8 mouse cellular contexts compared by ENCODE assay signal in genomic region chr9:53771344-53772021, GRCm38 (mm10). TPM values are rescaled to one million over a fixed set of nuclear protein-coding genes. Genes with fewer than 3 reads are reported as not detected.
DNase-seq lines count a peak whose midpoint lies in the region; ATAC-seq lines count a peak whose summit lies in the region.

Gene Slc35f2, plus strand, starts transcription at chr9:53771538.

- DNase-seq in cerebellum, adult 11 months: peak; percentile 1
- DNase-seq in cerebellum, postnatal 14 days: peak; percentile 44 to 46
- peak; percentile 23 to 34 for DNase-seq in frontal cortex, postnatal 36 days (ENCODE audit: low spot score in 2 of 2)
- DNase-seq in kidney, adult 18-20 months: peak; percentile 82
- DNase-seq in limb, embryonic 11.5 days (ENCODE audit: low spot score): peak; percentile 75
- DNase-seq in spleen, postnatal 10 days (ENCODE audit: low spot score in 2 of 2): peak; percentile 16 to 44

- peak within 1 kb of the TSS; percentile 70 for H3K9ac ChIP-seq in limb, embryonic 11.5 days (ENCODE audit: low read length)
- peak within 1 kb of the TSS; percentile 69 for H3K9ac ChIP-seq in midbrain, embryonic 13.5 days (replicated peaks)

- ATAC-seq in cerebellum, adult (ENCODE audit: insufficient number of reproducible peaks, low FRiP score, low TSS enrichment): no peak
- ATAC-seq in limb, embryonic 11.5 days (ENCODE audit: insufficient number of reproducible peaks, low FRiP score, low TSS enrichment, low read depth): peak; percentile 57; the same call in 1 of the 2 replicates
- ATAC-seq in midbrain, embryonic 13.5 days: peak; percentile 90

- no peaks in the 10 kb centered on the region for H3K36me3 ChIP-seq in limb, embryonic 11.5 days (ENCODE audit: control insufficient read depth, insufficient read depth, low read length)
- H3K36me3 ChIP-seq in midbrain, embryonic 13.5 days: no peaks in the 10 kb centered on the region

- peaks cover 14% of the 10 kb centered on the region for H3K27me3 ChIP-seq in limb, embryonic 11.5 days (ENCODE audit: control insufficient read depth, insufficient read depth, low read length)
- H3K27me3 ChIP-seq in midbrain, embryonic 13.5 days: peaks cover 39% of the 10 kb centered on the region

- H3K4me3 ChIP-seq in limb, embryonic 11.5 days (ENCODE audit: low read depth, low read length): peak within 1 kb of the TSS; percentile 61
- H3K4me3 ChIP-seq in midbrain, embryonic 13.5 days (replicated peaks): peak within 1 kb of the TSS; percentile 60

- WGBS in limb, embryonic 11.5 days: under 1% methylated on average over 50 of the region's 50 CpGs
- under 1% methylated on average over 50 of the region's 50 CpGs for WGBS in midbrain, embryonic 13.5 days

- H3K9me3 ChIP-seq in limb, embryonic 11.5 days (ENCODE audit: control insufficient read depth, low read length): no peaks in the 10 kb centered on the region
- H3K9me3 ChIP-seq in midbrain, embryonic 13.5 days: peaks cover 7% of the 10 kb centered on the region; the same call in 1 of the 2 replicates

- no peaks in the 10 kb centered on the region for H3K4me1 ChIP-seq in limb, embryonic 11.5 days (ENCODE audit: control insufficient read depth, insufficient read depth, low read length)
- H3K4me1 ChIP-seq in midbrain, embryonic 13.5 days (replicated peaks): peaks cover 13% of the 10 kb centered on the region

- no peak within 1 kb of the TSS for H3K27ac ChIP-seq in limb, embryonic 11.5 days (replicated peaks; ENCODE audit: low read depth, low read length)
- H3K27ac ChIP-seq in midbrain, embryonic 13.5 days: no peak within 1 kb of the TSS

- H3K4me2 ChIP-seq in limb, embryonic 11.5 days (ENCODE audit: low read depth, severe bottlenecking): peak within 1 kb of the TSS; percentile 95
- H3K4me2 ChIP-seq in midbrain, embryonic 13.5 days (replicated peaks): peak within 1 kb of the TSS; percentile 81

RNA-seq across cellular contexts. Expression of gene Slc35f2, which starts in this region (rescaled TPM):
- 5.3 and 6.5 TPM in 2 replicates for polyA plus RNA-seq in limb, embryonic 11.5 days (2014; fragmentation: Nextera tagmentation; extraction: Ambion mirVana)
- polyA plus RNA-seq in midbrain, embryonic 13.5 days (2015; fragmentation: Nextera tagmentation; extraction: Ambion mirVana): 3.6 and 3.9 TPM in 2 replicates

Comparison
In these comparisons a context has a peak if more than half of its experiments do, and no peak if none do; other contexts are left out.
1. DNase-seq: peak in every context shown above with its lines; median percentile 82 in kidney, adult 18-20 months; 75 in limb, embryonic 11.5 days; 45 in cerebellum, postnatal 14 days; 30 in spleen, postnatal 10 days; 28 in frontal cortex, postnatal 36 days; 1 in cerebellum, adult 11 months.